Comparison of ENCODE assay signal across 17 mouse cellular contexts in genomic region chr14:48877998-48878657, GRCm38 (mm10).
DNase-seq lines count a peak whose midpoint lies in the region; ATAC-seq and TF ChIP-seq lines count a peak whose summit lies in the region.
"Had no signal": no experiment of that assay in that cellular context is flagged by ENCODE, and none has a peak within 500 bp of the region (broad histone marks: within the 10 kb centered on the region; RNA-seq: fewer than 3 reads in every experiment).

No protein-coding gene starts in this region.

- no peak for ATAC-seq in kidney, embryonic 14.5 days (ENCODE audit: low FRiP score, low TSS enrichment)
- ATAC-seq in kidney, postnatal 0 days (replicated peaks; ENCODE audit: low FRiP score, low read depth): peak; percentile 99
- peak; percentile 55 for ATAC-seq in midbrain, embryonic 15.5 days (replicated peaks)
- ATAC-seq in frontal cortex, adult (ENCODE audit: low TSS enrichment): no peak
- ATAC-seq: forebrain, postnatal 0 days had no signal

- H3K27me3 ChIP-seq in kidney, embryonic 14.5 days (ENCODE audit: control insufficient read depth, insufficient read depth, low read length): peaks cover 41% of the 10 kb centered on the region
- no peaks in the 10 kb centered on the region for H3K27me3 ChIP-seq in kidney, postnatal 0 days (ENCODE audit: insufficient read depth, low read length)
- no peaks in the 10 kb centered on the region for H3K27me3 ChIP-seq in midbrain, embryonic 15.5 days (replicated peaks)
- H3K27me3 ChIP-seq: heart, embryonic 15.5 days; liver, embryonic 13.5 days; lung, embryonic 15.5 days; neural tube, embryonic 12.5 days had no signal

- no peak overlapping the region for H3K4me3 ChIP-seq in kidney, embryonic 14.5 days (ENCODE audit: low read length)
- H3K4me3 ChIP-seq in kidney, postnatal 0 days (replicated peaks; ENCODE audit: low read depth, low read length): no peak overlapping the region
- H3K4me3 ChIP-seq in midbrain, embryonic 15.5 days: no peak overlapping the region
- H3K4me3 ChIP-seq: erythroblast, embryonic 14.5 days; heart, embryonic 15.5 days; liver, embryonic 13.5 days; lung, embryonic 15.5 days; neural tube, embryonic 12.5 days had no signal

- 86% methylated on average over 12 of the region's 12 CpGs for WGBS in kidney, embryonic 14.5 days
- WGBS in kidney, postnatal 0 days: 72% methylated on average over 12 of the region's 12 CpGs
- WGBS in midbrain, embryonic 15.5 days: 74% methylated on average over 12 of the region's 12 CpGs

- peak; percentile 92 for DNase-seq in kidney, adult 11 months
- DNase-seq in kidney, adult 8-10 months: peak; percentile 87 to 92
- DNase-seq in kidney, postnatal 0 days (ENCODE audit: low spot score): peak; percentile 9
- no peak for DNase-seq in cerebellum, adult 9-10 months
- DNase-seq: cerebellum, postnatal 14 days; forebrain, postnatal 0 days; heart, adult 18-20 months; liver, embryonic 13.5 days; right cerebral cortex, postnatal 25 days; thymus, postnatal 36 days had no signal

- no peak overlapping the region for H3K9ac ChIP-seq in kidney, embryonic 14.5 days (ENCODE audit: low read depth, low read length)
- H3K9ac ChIP-seq in kidney, postnatal 0 days (ENCODE audit: low read depth, low read length): no peak overlapping the region
- no peak overlapping the region for H3K9ac ChIP-seq in midbrain, embryonic 15.5 days
- H3K9ac ChIP-seq: forebrain, postnatal 0 days; heart, embryonic 15.5 days; liver, embryonic 13.5 days; lung, embryonic 15.5 days; neural tube, embryonic 12.5 days had no signal

- TF ChIP-seq CTCF in kidney, postnatal 0 days (IDR thresholded peaks at IDR 0.05; ENCODE audit: low read depth): no peak

- no peaks in the 10 kb centered on the region for H3K36me3 ChIP-seq in kidney, embryonic 14.5 days (ENCODE audit: control insufficient read depth, insufficient read depth, low read length)
- H3K36me3 ChIP-seq in kidney, postnatal 0 days (ENCODE audit: insufficient read depth, low read length): no peaks in the 10 kb centered on the region
- H3K36me3 ChIP-seq in midbrain, embryonic 15.5 days (replicated peaks): no peaks in the 10 kb centered on the region
- H3K36me3 ChIP-seq: heart, embryonic 15.5 days; liver, embryonic 13.5 days; lung, embryonic 15.5 days; neural tube, embryonic 12.5 days had no signal

- no peaks in the 10 kb centered on the region for H3K9me3 ChIP-seq in kidney, embryonic 14.5 days (ENCODE audit: control insufficient read depth, low read length)
- no peaks in the 10 kb centered on the region for H3K9me3 ChIP-seq in kidney, postnatal 0 days (replicated peaks; ENCODE audit: low read length)
- no peaks in the 10 kb centered on the region for H3K9me3 ChIP-seq in midbrain, embryonic 15.5 days
- H3K9me3 ChIP-seq: heart, embryonic 15.5 days; liver, embryonic 13.5 days; lung, embryonic 15.5 days; neural tube, embryonic 12.5 days had no signal

- H3K27ac ChIP-seq in kidney, embryonic 14.5 days (ENCODE audit: low read depth, low read length): no peak overlapping the region
- peak overlapping the region; percentile 36; the same call in 1 of the 2 replicates for H3K27ac ChIP-seq in kidney, postnatal 0 days
- no peak overlapping the region for H3K27ac ChIP-seq in midbrain, embryonic 15.5 days
- H3K27ac ChIP-seq: heart, embryonic 15.5 days; liver, embryonic 13.5 days; lung, embryonic 15.5 days; neural tube, embryonic 12.5 days had no signal

- no peaks in the 10 kb centered on the region for H3K4me1 ChIP-seq in kidney, embryonic 14.5 days (ENCODE audit: control insufficient read depth, insufficient read depth, low read length)
- no peaks in the 10 kb centered on the region for H3K4me1 ChIP-seq in kidney, postnatal 0 days (replicated peaks; ENCODE audit: insufficient read depth, low read length)
- peaks cover 10% of the 10 kb centered on the region; the same call in 1 of the 2 replicates for H3K4me1 ChIP-seq in midbrain, embryonic 15.5 days
- H3K4me1 ChIP-seq: heart, embryonic 15.5 days; liver, embryonic 13.5 days; lung, embryonic 15.5 days; neural tube, embryonic 12.5 days had no signal

- no peak overlapping the region for H3K4me2 ChIP-seq in kidney, embryonic 14.5 days (replicated peaks; ENCODE audit: low read depth, low read length)
- no peak overlapping the region for H3K4me2 ChIP-seq in kidney, postnatal 0 days (ENCODE audit: low read length)
- no peak overlapping the region for H3K4me2 ChIP-seq in midbrain, embryonic 15.5 days
- H3K4me2 ChIP-seq: heart, embryonic 15.5 days; liver, embryonic 13.5 days; lung, embryonic 15.5 days; neural tube, embryonic 12.5 days had no signal

Comparison
In these comparisons a context has a peak if more than half of its experiments do, and no peak if none do; other contexts are left out.
1. ATAC-seq: peak in kidney, postnatal 0 days (single experiment) and midbrain, embryonic 15.5 days (single experiment); none in kidney, embryonic 14.5 days (single experiment) and frontal cortex, adult (single experiment).